Mouse (Mus musculus): ENCODE measurements around the gene Bag1.
A peak's percentile ranks its signal among the peaks of the same experiment; 100 is the strongest.

Gene Bag1

GRCm38 (mm10) chr4:40948160-40948708, at the start of gene Bag1, which contains the start of gene Chmp5:
Bag1 (minus strand) TSS chr4:40948294.
Chmp5 (plus strand) TSS chr4:40948407.
- peak; percentile 99 for DNase-seq (ENCODE audit: low spot score)

GRCm38 (mm10) chr4:40996302-40996701, 48.2 kb upstream of the Bag1 start:
- no peak for DNase-seq (ENCODE audit: low spot score)

DNA sequence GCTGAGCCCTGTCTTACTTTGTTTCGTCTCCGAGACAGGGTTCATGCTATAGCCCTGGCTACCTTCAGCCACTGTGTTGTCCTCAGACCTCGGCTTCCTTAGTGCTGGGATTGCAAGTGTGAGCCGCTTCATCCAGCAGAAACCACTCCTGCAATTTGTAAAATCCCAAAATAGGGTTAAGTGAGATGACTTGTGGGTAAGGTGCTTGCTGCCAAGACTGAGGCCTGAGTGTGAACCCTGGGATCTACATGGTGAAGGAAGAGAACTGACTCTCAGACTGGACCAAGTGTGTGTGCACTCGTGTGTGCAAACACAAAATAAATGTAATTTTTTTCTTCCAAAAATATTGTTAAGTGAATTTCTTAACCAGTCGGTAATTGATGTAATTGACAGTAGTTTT, 41.5 kb upstream of the Bag1 start:
- DNase-seq (ENCODE audit: low spot score), result no peak

- no peak for DNase-seq (ENCODE audit: low spot score)
These were observed 35.6 kb upstream of the Bag1 start for GRCm38 (mm10) chr4:40983686-40984085.

DNA sequence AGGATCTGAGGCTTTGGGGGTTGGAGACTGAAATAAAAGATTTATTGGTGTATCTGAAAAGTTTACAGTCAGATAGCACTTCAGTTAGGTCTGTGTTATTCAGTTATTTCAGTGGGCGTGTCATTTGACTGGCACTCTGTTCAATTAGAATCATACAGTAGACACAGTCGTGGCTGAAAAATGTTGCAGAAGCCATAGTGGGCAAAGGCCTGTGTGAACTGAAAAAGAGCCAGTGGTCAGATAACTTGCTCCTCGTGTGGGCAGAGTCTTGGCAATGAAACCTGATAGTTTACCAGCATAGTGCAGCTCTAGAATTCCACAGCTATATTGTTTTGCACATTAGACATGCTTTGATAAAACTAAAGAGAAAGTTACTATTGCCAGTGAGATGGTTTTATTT, 34.4 kb upstream of the Bag1 start:
- no peak for DNase-seq (ENCODE audit: low spot score)

- DNase-seq (ENCODE audit: low spot score), result no peak
These were observed 31.3 kb upstream of the Bag1 start for GRCm38 (mm10) chr4:40979430-40979829.

DNA sequence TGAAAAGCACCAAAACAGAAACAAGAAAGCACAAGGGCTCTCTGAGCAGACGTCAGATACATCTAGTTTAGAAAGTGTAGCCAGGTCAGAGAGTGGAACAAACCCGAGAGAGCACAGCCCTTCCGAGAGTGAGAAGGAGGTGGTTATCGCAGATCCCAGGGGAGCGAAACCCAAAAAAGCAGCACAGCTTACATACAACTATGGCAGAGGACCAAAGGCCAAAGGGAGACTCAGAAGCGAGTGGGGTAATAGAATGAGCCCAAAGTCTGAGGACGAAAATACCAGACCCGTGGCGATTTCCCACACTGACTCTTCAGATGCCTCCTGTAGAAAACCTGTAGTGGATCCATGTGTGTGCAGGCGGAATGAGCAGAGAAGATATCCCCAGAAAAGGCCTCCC, 28.6 kb upstream of the Bag1 start:
- no peak for DNase-seq (ENCODE audit: low spot score)

- no peak for DNase-seq (ENCODE audit: low spot score)
These were observed 27.6 kb upstream of the Bag1 start for GRCm38 (mm10) chr4:40975678-40976077.

DNA sequence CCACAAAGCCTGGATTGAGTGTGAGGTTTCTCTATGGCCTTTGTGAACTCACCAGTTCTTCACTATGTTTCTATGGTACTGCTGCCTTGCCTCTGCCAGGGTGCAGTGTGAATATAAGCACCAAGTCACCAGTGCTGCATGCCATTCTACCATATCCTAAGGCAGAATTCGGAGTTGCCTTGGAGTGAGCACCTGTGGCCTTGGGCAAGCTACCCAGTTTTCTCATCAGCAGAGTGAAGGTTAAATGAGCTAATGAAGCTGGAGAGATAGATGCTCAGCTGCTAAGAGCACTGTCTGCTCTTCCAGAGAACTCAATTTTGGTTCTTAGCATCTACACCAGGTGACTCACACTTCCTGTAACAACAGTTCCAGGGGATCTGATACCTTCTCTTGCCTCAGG, 25.9 kb upstream of the Bag1 start:
- no peak for DNase-seq (ENCODE audit: low spot score)

- peak; percentile 16 for DNase-seq (ENCODE audit: low spot score)
These were observed 23.6 kb upstream of the Bag1 start for GRCm38 (mm10) chr4:40971744-40972143.

DNA sequence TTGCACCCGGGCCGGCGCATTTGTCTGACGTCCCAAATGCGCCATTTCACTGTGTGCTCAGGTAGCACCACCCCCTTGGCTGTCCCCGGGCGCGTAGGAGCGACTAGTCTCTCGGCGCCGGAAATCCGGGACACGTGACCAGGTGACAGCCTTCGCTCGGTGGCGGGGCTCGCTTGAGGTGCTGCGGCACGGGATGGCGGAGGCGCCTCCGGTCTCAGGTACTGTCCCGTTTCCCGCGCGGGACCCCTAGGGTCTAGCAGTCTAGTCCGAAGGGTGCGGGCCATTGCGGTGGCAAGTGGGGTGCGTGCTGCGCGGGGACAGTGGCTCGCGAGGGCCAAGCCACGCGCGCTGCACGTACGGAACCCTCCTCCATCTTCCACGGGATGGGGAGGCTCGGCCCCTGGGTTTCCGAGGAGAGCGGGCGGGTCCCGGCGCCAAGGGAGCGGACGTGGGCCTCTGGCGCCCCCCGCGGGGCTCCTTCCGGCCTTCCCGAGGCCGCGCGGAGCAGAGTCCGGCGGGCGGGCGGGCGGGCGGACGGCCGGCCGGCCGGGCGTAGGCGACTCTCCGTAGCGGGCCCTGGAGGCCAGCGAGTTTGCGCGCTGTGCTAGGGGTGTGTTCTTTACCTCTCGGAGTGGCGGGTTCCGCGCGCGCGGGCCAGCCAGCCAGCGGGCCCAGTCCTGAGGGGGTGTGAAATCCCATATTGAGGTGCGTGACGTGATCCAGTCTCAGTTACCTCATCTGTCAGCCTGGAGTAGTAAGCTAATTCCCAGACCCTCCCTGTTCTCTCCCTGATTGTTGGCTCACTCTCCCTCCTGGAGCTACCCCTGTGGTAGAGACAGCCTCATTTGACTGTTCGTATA, 23.0 kb upstream of the Bag1 start, which contains the start of gene Nfx1:
Nfx1 (plus strand) TSS at position 65 of the 860 bp plus-strand sequence.
- DNase-seq (ENCODE audit: low spot score), result peak; percentile 96

DNA sequence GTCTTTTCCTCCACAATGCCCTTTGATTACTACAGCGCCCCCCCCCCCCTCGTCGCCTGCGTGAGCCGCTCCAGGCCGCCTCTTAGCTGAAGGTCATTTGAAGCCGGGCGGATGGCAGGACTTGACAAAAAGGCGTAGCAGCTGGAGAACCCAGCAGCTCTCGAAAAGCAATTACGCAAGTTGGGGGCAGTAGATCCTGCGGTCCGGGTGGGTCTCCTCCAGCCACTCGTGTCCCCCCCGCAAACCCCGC, 22.4 kb upstream of the Bag1 start:
- DNase-seq (ENCODE audit: low spot score), result no peak

- no peak for DNase-seq (ENCODE audit: low spot score)
These were observed 21.9 kb upstream of the Bag1 start for GRCm38 (mm10) chr4:40969781-40970591.

DNA sequence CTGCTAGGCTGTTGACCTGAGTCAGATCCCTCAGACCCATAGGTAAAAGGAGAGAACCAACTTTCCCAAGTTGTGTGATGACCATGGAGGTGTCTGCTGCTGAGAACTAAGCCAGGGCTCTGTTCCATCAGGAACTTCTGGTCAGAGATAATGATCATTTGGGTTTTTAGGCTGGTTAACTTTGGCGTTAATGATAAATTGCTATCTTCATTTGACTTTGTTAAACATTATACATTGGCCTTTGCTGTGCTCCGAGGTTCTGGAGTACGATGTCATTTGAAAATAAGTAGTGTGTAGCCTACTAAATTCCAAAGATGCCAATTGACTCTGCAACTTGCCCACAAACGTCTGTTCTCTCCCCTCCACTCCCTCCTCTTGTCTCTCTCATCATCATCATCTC, 21.1 kb upstream of the Bag1 start:
- no peak for DNase-seq (ENCODE audit: low spot score)

DNA sequence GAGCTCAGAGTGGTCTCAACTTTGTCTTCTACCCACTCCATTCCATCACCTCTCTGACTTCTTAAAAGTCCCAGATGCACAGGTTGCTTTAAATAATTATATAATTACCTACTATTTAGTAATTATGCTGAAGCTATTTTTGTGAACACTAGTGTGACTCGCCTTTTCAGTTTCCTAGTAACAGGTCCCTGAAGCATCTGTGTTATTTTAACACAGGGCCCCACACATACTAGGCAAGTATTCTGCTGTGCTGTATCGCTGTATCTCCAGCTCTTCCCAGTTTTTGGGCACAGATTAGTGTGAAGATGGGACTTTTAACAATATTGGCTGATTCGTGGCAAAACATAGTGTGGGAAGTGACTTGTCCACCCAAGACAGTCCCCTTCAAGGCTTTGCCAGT, 15.4 kb upstream of the Bag1 start:
- no peak for DNase-seq (ENCODE audit: low spot score)

- no peak for DNase-seq (ENCODE audit: low spot score)
These were observed 7.8 kb upstream of the Bag1 start for GRCm38 (mm10) chr4:40955942-40956341.

GRCm38 (mm10) chr4:40953521-40953920, 5.4 kb upstream of the Bag1 start:
- no peak for DNase-seq (ENCODE audit: low spot score)

DNA sequence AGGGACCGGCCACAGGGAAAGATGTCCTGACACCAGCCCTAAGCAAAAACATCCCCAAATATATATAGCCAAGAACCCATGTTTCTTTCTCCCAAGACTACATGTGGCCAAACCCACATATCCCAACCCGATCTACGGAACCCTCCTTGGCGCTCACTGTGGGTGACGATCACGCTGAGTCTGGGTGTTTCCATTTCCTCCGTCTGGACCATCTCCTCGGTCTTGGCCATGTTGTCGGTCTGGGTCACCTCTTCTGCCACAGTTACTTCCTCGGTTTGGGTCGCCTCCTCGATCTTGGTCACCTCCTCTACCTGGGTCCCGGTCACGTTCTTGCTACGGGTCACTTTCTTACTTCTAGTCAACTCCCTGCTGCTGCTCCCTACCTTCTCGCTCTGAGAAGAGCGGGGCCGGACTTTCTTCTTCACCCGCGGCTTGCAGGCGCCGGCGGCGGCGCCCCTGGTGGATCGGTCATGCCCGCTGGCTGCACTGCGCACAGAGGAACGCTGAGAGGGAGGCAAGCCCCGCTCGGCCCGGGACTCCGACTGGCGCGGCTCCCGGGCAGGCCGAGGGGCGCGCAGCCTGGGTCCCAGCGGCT, 432 bp downstream of the Bag1 start:
- DNase-seq (ENCODE audit: low spot score), result no peak

DNA sequence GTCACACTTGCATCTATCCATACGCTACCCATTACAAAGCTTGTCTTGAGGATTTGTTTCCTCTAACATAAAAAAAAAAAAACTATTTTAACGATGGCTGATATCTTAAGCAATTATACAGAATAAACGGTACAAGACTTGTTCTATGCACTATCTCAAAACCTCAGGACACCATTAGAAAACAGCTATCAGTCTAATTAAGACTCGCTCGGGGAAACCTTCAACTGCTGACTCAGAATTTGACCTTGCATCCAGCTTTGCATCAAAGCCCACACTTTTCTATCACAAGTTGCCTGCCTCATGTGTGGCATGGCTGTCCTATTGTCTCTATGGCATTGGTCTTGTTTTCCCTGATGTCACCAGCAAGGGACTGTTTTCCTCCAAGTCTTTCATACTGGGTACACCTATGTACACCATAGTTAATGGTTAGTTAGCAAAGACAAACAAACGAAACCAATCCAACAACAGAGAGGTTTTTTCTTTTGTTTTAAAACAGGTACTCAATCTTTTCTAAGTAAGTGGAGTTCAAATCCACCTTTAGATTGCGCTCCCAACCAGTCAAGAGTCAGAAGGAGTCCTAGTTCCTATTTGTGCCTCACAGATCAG, 1.5 kb downstream of the Bag1 start:
- no peak for DNase-seq (ENCODE audit: low spot score)

GRCm38 (mm10) chr4:40943651-40944050, 4.4 kb downstream of the Bag1 start:
- DNase-seq (ENCODE audit: low spot score), result no peak

GRCm38 (mm10) chr4:40938793-40939192, 9.3 kb downstream of the Bag1 start:
- no peak for DNase-seq (ENCODE audit: low spot score)

GRCm38 (mm10) chr4:40936175-40936839, 11.8 kb downstream of the Bag1 start:
- DNase-seq (ENCODE audit: low spot score), result peak; percentile 37

Measured in urinary bladder, postnatal 14 days (tissue).